Mouse (Mus musculus): ENCODE results near the gene Plaur. TPM values are rescaled to one million over a fixed set of nuclear protein-coding genes. Genes with fewer than 3 reads are reported as not detected.

The Plaur gene
- polyA plus RNA-seq, 1 experiment = 2.1 TPM

- DNase-seq (ENCODE audit: low read depth) = peak; percentile 86
- TF ChIP-seq CTCF (IDR thresholded peaks at IDR 0.05; ENCODE audit: borderline replicate concordance, extremely low read depth, insufficient read depth, insufficient read length) (no peak), POLR2A (IDR thresholded peaks at IDR 0.05; ENCODE audit: borderline replicate concordance, extremely low read depth, insufficient read depth, insufficient read length, poor library complexity, severe bottlenecking) (no peak)
Measured at GRCm38 (mm10) chr7:24429413-24430112, 32.7 kb upstream of the Plaur start.

GRCm38 (mm10) chr7:24430551-24431345, 31.5 kb upstream of the Plaur start:
- DNase-seq (ENCODE audit: low read depth) = no peak
- no peak for TF ChIP-seq CTCF (IDR thresholded peaks at IDR 0.05; ENCODE audit: borderline replicate concordance, extremely low read depth, insufficient read depth, insufficient read length)
- no peak for TF ChIP-seq POLR2A (IDR thresholded peaks at IDR 0.05; ENCODE audit: borderline replicate concordance, extremely low read depth, insufficient read depth, insufficient read length, poor library complexity, severe bottlenecking)

DNA sequence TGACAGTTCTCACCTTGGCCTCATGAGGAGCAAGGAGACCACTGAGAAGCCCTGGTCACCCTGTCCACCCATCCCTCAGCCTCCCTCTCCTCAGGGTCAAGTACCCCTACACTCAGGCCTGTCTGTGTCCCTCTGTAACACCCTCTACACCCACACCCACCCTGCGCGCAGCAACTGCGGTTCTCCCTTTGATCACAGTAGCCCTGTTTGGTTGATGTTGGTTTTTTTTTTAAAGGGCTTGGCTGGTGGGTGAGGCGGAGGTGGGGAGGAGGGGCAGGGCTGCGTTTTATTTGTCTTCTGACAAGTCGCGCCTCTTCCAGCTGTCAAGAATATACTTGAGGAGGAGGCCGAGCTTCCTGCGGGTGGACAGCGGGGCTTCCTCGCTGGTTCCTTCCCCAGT, 30.6 kb upstream of the Plaur start:
- TF ChIP-seq CTCF (IDR thresholded peaks at IDR 0.05; ENCODE audit: borderline replicate concordance, extremely low read depth, insufficient read depth, insufficient read length) (no peak), POLR2A (IDR thresholded peaks at IDR 0.05; ENCODE audit: borderline replicate concordance, extremely low read depth, insufficient read depth, insufficient read length, poor library complexity, severe bottlenecking) (no peak)
- DNase-seq (ENCODE audit: low read depth) = no peak

- DNase-seq (ENCODE audit: low read depth) = no peak
- TF ChIP-seq CTCF (IDR thresholded peaks at IDR 0.05; ENCODE audit: borderline replicate concordance, extremely low read depth, insufficient read depth, insufficient read length) (no peak), POLR2A (IDR thresholded peaks at IDR 0.05; ENCODE audit: borderline replicate concordance, extremely low read depth, insufficient read depth, insufficient read length, poor library complexity, severe bottlenecking) (no peak)
Measured at GRCm38 (mm10) chr7:24435305-24435704, 27.0 kb upstream of the Plaur start.

DNA sequence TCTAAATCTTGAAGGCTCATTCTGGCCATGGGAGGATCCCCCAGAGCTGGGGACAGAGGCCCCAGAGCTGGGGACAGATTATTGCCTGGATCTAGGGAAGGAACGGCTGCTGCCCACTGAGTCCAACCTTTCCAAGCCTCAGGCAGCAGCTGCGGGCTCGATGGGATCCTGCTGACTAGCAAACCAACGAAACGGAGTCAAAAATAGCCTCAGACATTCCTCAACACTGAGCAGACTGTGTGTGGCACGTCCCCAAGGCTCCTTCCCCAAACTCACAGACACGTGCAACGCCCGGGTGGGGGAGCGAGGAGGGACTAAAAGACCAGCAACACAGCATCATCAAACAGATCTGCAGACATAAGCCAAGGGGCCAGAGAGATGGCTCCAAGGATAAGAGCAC, 24.3 kb upstream of the Plaur start:
- no peak for TF ChIP-seq POLR2A (IDR thresholded peaks at IDR 0.05; ENCODE audit: borderline replicate concordance, extremely low read depth, insufficient read depth, insufficient read length, poor library complexity, severe bottlenecking)
- no peak for TF ChIP-seq CTCF (IDR thresholded peaks at IDR 0.05; ENCODE audit: borderline replicate concordance, extremely low read depth, insufficient read depth, insufficient read length)
- no peak for DNase-seq (ENCODE audit: low read depth)

- TF ChIP-seq CTCF (IDR thresholded peaks at IDR 0.05; ENCODE audit: borderline replicate concordance, extremely low read depth, insufficient read depth, insufficient read length) (no peak), POLR2A (IDR thresholded peaks at IDR 0.05; ENCODE audit: borderline replicate concordance, extremely low read depth, insufficient read depth, insufficient read length, poor library complexity, severe bottlenecking) (no peak)
- DNase-seq (ENCODE audit: low read depth) = no peak
Measured at GRCm38 (mm10) chr7:24439191-24439590, 23.1 kb upstream of the Plaur start.

- no peak for TF ChIP-seq CTCF (IDR thresholded peaks at IDR 0.05; ENCODE audit: borderline replicate concordance, extremely low read depth, insufficient read depth, insufficient read length)
- no peak for DNase-seq (ENCODE audit: low read depth)
Measured at GRCm38 (mm10) chr7:24439891-24440290, 22.4 kb upstream of the Plaur start.

DNA sequence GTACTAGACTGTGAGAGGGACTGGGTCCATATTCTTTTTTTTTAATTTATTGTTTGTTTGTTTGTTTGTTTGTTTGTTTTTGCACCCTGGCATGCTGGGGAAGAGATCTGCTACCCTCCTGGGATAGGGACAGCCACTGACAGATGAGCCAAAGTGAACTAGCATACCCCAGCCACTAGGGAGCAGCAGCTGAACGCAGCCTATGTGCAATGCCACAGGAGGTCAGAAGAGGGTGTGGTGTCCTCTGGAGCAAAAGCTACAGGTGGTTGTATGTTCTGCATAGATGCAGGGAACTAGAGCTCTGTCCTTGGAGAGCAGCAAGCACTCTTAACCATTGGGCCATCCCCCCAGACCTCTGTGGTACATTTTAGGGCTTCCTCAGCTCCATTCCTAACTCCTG, 20.5 kb upstream of the Plaur start:
- peak; percentile 48 for DNase-seq (ENCODE audit: low read depth)
- TF ChIP-seq POLR2A (IDR thresholded peaks at IDR 0.05; ENCODE audit: borderline replicate concordance, extremely low read depth, insufficient read depth, insufficient read length, poor library complexity, severe bottlenecking) = no peak
- peak; percentile 76 for TF ChIP-seq CTCF (IDR thresholded peaks at IDR 0.05; ENCODE audit: borderline replicate concordance, extremely low read depth, insufficient read depth, insufficient read length)

DNA sequence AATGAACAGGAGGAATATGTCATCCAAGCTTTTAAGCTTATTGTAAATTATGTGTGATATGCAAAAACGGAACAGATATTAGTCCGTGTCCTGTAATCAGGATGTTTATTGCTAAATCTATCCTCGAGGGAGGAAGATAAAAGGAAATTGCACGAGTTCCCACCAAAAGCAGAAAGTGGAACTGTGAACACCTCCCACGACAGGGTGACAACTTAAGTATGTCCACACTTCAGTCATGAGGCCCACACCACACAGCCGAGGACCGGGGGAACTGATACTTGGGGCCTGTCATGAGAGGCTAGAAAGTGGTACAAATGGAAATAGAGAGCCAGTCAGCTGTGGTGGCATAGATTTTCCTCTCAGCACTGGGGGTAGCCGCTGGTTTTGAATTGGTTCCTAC, 20.0 kb upstream of the Plaur start:
- DNase-seq (ENCODE audit: low read depth) = no peak
- TF ChIP-seq POLR2A (IDR thresholded peaks at IDR 0.05; ENCODE audit: borderline replicate concordance, extremely low read depth, insufficient read depth, insufficient read length, poor library complexity, severe bottlenecking) (no peak), CTCF (IDR thresholded peaks at IDR 0.05; ENCODE audit: borderline replicate concordance, extremely low read depth, insufficient read depth, insufficient read length) (no peak)

- DNase-seq (ENCODE audit: low read depth) = no peak
- no peak for TF ChIP-seq POLR2A (IDR thresholded peaks at IDR 0.05; ENCODE audit: borderline replicate concordance, extremely low read depth, insufficient read depth, insufficient read length, poor library complexity, severe bottlenecking)
- no peak for TF ChIP-seq CTCF (IDR thresholded peaks at IDR 0.05; ENCODE audit: borderline replicate concordance, extremely low read depth, insufficient read depth, insufficient read length)
Measured at GRCm38 (mm10) chr7:24445266-24445926, 16.9 kb upstream of the Plaur start.

DNA sequence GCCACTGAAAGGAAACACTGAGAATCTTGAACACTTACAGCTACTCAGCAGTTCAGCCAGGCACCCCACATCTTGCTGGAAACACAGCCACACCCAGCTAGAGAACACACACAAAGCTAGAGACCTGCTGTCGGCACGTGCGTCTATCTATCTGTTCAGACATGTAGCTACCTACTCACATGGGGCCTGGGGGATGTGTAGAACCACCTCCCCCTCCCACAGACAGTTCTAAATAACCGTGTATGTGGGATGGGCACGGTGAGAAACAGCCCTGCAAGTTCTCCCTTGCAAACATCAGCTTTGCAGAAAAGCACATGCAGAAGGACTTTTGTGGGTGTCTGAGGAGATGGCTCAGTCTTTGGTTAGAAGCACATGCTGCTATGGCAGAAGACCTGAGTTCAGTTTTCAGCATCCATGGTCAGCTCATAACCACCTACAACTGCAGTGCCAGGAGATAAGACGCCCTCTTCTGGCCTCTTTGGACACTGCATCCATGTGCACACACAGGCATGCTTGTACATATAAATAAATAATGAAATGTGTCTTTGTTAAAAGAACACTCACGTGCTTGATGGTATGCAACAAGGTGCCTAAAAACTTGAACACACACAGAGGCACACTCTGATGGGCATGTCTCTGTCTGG, 15.5 kb upstream of the Plaur start:
- TF ChIP-seq POLR2A (IDR thresholded peaks at IDR 0.05; ENCODE audit: borderline replicate concordance, extremely low read depth, insufficient read depth, insufficient read length, poor library complexity, severe bottlenecking) (no peak), CTCF (IDR thresholded peaks at IDR 0.05; ENCODE audit: borderline replicate concordance, extremely low read depth, insufficient read depth, insufficient read length) (no peak)
- DNase-seq (ENCODE audit: low read depth) = no peak

Data from brain, embryonic 14.5 days (tissue).